In genomic region chr6:108477602-108478001, GRCm38 (mm10) we compare ENCODE assay signal across 17 mouse cellular contexts.
DNase-seq lines count a peak whose midpoint lies in the region; ATAC-seq lines count a peak whose summit lies in the region.
"Had no signal": no experiment of that assay in that cellular context is flagged by ENCODE, and none has a peak within 500 bp of the region (broad histone marks: within the 10 kb centered on the region; RNA-seq: fewer than 3 reads in every experiment).

No protein-coding gene starts in this region.

- H3K9ac ChIP-seq in kidney, embryonic 15.5 days, result no peak overlapping the region
- H3K9ac ChIP-seq in liver, embryonic 16.5 days (ENCODE audit: low read depth, low read length), result no peak overlapping the region
- no peak overlapping the region for H3K9ac ChIP-seq in hindbrain, embryonic 12.5 days
- no peak overlapping the region for H3K9ac ChIP-seq in neural tube, embryonic 15.5 days (replicated peaks)
- H3K9ac ChIP-seq: lung, embryonic 15.5 days had no signal

- no peaks in the 10 kb centered on the region for H3K4me1 ChIP-seq in kidney, embryonic 15.5 days
- H3K4me1 ChIP-seq in liver, embryonic 16.5 days (ENCODE audit: control insufficient read depth, low read depth, low read length), result no peaks in the 10 kb centered on the region; the same call in 1 of the 2 replicates
- no peaks in the 10 kb centered on the region for H3K4me1 ChIP-seq in hindbrain, embryonic 12.5 days
- H3K4me1 ChIP-seq in neural tube, embryonic 15.5 days, result no peaks in the 10 kb centered on the region

- peak overlapping the region; percentile 45; the same call in 1 of the 2 replicates for H3K27ac ChIP-seq in kidney, embryonic 15.5 days
- H3K27ac ChIP-seq in liver, embryonic 16.5 days (ENCODE audit: low read length), result peak overlapping the region; percentile 56
- no peak overlapping the region for H3K27ac ChIP-seq in hindbrain, embryonic 12.5 days
- no peak overlapping the region for H3K27ac ChIP-seq in neural tube, embryonic 15.5 days (replicated peaks)
- H3K27ac ChIP-seq: hindbrain, postnatal 0 days had no signal

- H3K27me3 ChIP-seq in kidney, embryonic 15.5 days, result no peaks in the 10 kb centered on the region
- no peaks in the 10 kb centered on the region for H3K27me3 ChIP-seq in liver, embryonic 16.5 days (ENCODE audit: control insufficient read depth, insufficient read depth, low read depth, low read length)
- H3K27me3 ChIP-seq in hindbrain, embryonic 12.5 days, result no peaks in the 10 kb centered on the region
- H3K27me3 ChIP-seq in neural tube, embryonic 15.5 days (replicated peaks), result no peaks in the 10 kb centered on the region
- H3K27me3 ChIP-seq: lung, embryonic 15.5 days had no signal

- no peak overlapping the region for H3K4me2 ChIP-seq in kidney, embryonic 15.5 days
- no peak overlapping the region for H3K4me2 ChIP-seq in liver, embryonic 16.5 days (ENCODE audit: low read depth, low read length)
- H3K4me2 ChIP-seq in hindbrain, embryonic 12.5 days (replicated peaks), result no peak overlapping the region
- no peak overlapping the region for H3K4me2 ChIP-seq in neural tube, embryonic 15.5 days
- H3K4me2 ChIP-seq: lung, embryonic 15.5 days had no signal

- H3K9me3 ChIP-seq in kidney, embryonic 15.5 days (replicated peaks), result no peaks in the 10 kb centered on the region
- no peaks in the 10 kb centered on the region for H3K9me3 ChIP-seq in liver, embryonic 16.5 days (replicated peaks; ENCODE audit: control insufficient read depth, low read length)
- H3K9me3 ChIP-seq in hindbrain, embryonic 12.5 days (replicated peaks), result no peaks in the 10 kb centered on the region
- no peaks in the 10 kb centered on the region for H3K9me3 ChIP-seq in neural tube, embryonic 15.5 days (replicated peaks)
- H3K9me3 ChIP-seq: lung, embryonic 15.5 days had no signal

- 80% methylated on average over 6 of the region's 6 CpGs for WGBS in kidney, embryonic 15.5 days
- WGBS in liver, embryonic 16.5 days (ENCODE audit: insufficient replicate concordance), result 73% methylated on average over 6 of the region's 6 CpGs
- 88% methylated on average over 6 of the region's 6 CpGs for WGBS in hindbrain, embryonic 12.5 days
- 87% methylated on average over 6 of the region's 6 CpGs for WGBS in neural tube, embryonic 15.5 days

- no peak overlapping the region for H3K4me3 ChIP-seq in kidney, embryonic 15.5 days (replicated peaks)
- no peak overlapping the region for H3K4me3 ChIP-seq in liver, embryonic 16.5 days (ENCODE audit: low read depth, low read length)
- no peak overlapping the region for H3K4me3 ChIP-seq in hindbrain, embryonic 12.5 days
- H3K4me3 ChIP-seq in neural tube, embryonic 15.5 days (replicated peaks), result no peak overlapping the region
- H3K4me3 ChIP-seq: lung, embryonic 15.5 days had no signal

- H3K36me3 ChIP-seq in kidney, embryonic 15.5 days, result peaks cover 49% of the 10 kb centered on the region
- H3K36me3 ChIP-seq in liver, embryonic 16.5 days (ENCODE audit: control insufficient read depth, insufficient read depth), result no peaks in the 10 kb centered on the region
- no peaks in the 10 kb centered on the region for H3K36me3 ChIP-seq in hindbrain, embryonic 12.5 days
- no peaks in the 10 kb centered on the region for H3K36me3 ChIP-seq in neural tube, embryonic 15.5 days

- ATAC-seq in kidney, embryonic 15.5 days (replicated peaks; ENCODE audit: low FRiP score), result no peak
- ATAC-seq in CD4-positive, CD25-positive, alpha-beta regulatory T cell, adult 4 months, result peak; percentile 16
- ATAC-seq in liver, embryonic 16.5 days (ENCODE audit: low read depth), result peak; percentile 27; the same call in 1 of the 2 replicates
- ATAC-seq in hindbrain, embryonic 12.5 days (ENCODE audit: low FRiP score), result no peak
- no peak for ATAC-seq in neural tube, embryonic 15.5 days (ENCODE audit: low FRiP score)
- ATAC-seq: forebrain, embryonic 16.5 days; hindbrain, postnatal 0 days had no signal

- no peak for DNase-seq in kidney, postnatal 4 days
- peak; percentile 63 for DNase-seq in 416B (ENCODE audit: low read depth)
- no peak for DNase-seq in layer of hippocampus, adult 9-10 months (ENCODE audit: low spot score)
- DNase-seq: adrenal gland, postnatal 25 days; cerebellum, postnatal 25 days; gastrocnemius, postnatal 10 days; layer of hippocampus, adult 9-11 months; right cerebral cortex, adult 18-20 months; thymus, postnatal 4 days had no signal

Comparison
In these comparisons a context has a peak if more than half of its experiments do, and no peak if none do; other contexts are left out.
1. ATAC-seq: peak in CD4-positive, CD25-positive, alpha-beta regulatory T cell, adult 4 months (single experiment) and liver, embryonic 16.5 days (single experiment); none in kidney, embryonic 15.5 days (single experiment), hindbrain, embryonic 12.5 days (single experiment) and neural tube, embryonic 15.5 days (single experiment).
2. H3K27ac ChIP-seq: peak in kidney, embryonic 15.5 days (single experiment) and liver, embryonic 16.5 days (single experiment); none in hindbrain, embryonic 12.5 days (single experiment) and neural tube, embryonic 15.5 days (single experiment).